Mouse (Mus musculus) cerebellum, adult 9-10 months (tissue): Measurements from ENCODE around the gene Sh2b3.

Experiments used
- DNase-seq: peaks from one replicate; pipeline ENCODE4 v3.0.0; 2022

Sh2b3 gene

GRCm38 (mm10) chr5:121822786-121823505 is 14.5 kb downstream of the Sh2b3 start:
- no peak for DNase-seq

GRCm38 (mm10) chr5:121821552-121821951 is 15.9 kb downstream of the Sh2b3 start:
- DNase-seq: peak; percentile 69

GRCm38 (mm10) chr5:121821116-121821515 is 16.3 kb downstream of the Sh2b3 start:
- DNase-seq: peak; percentile 58

- no peak for DNase-seq
Measured at GRCm38 (mm10) chr5:121820657-121821056, 16.8 kb downstream of the Sh2b3 start.

- DNase-seq: peak; percentile 48
Measured at GRCm38 (mm10) chr5:121820161-121820560, 17.3 kb downstream of the Sh2b3 start.

- DNase-seq: peak; percentile 22
Measured at GRCm38 (mm10) chr5:121819559-121819958, 17.9 kb downstream of the Sh2b3 start.

- peak; percentile 24 for DNase-seq
Measured at GRCm38 (mm10) chr5:121818862-121819261, 18.6 kb downstream of the Sh2b3 start.

GRCm38 (mm10) chr5:121818401-121818800 is 19.0 kb downstream of the Sh2b3 start:
- DNase-seq: peak; percentile 31

- DNase-seq: peak; percentile 22
Measured at GRCm38 (mm10) chr5:121817551-121817950, 19.9 kb downstream of the Sh2b3 start.

GRCm38 (mm10) chr5:121816611-121817010 is 20.8 kb downstream of the Sh2b3 start:
- peak; percentile 27 for DNase-seq

GRCm38 (mm10) chr5:121815867-121816380 is 21.5 kb downstream of the Sh2b3 start:
- peak; percentile 35 for DNase-seq

GRCm38 (mm10) chr5:121815067-121815466 is 22.4 kb downstream of the Sh2b3 start:
- peak; percentile 89 for DNase-seq

GRCm38 (mm10) chr5:121813744-121814143 is 23.7 kb downstream of the Sh2b3 start:
- peak; percentile 29 for DNase-seq

- DNase-seq: peak; percentile 20
Measured at GRCm38 (mm10) chr5:121812526-121813243, 24.8 kb downstream of the Sh2b3 start.

- peak; percentile 73 for DNase-seq
Measured at GRCm38 (mm10) chr5:121811485-121811931, 25.9 kb downstream of the Sh2b3 start.

- peak; percentile 34 for DNase-seq
Measured at GRCm38 (mm10) chr5:121810331-121811151, 26.9 kb downstream of the Sh2b3 start.

GRCm38 (mm10) chr5:121809667-121810224 is 27.7 kb downstream of the Sh2b3 start:
- DNase-seq: peak; percentile 59

- DNase-seq: peak; percentile 31
Measured at GRCm38 (mm10) chr5:121808202-121808601, 29.2 kb downstream of the Sh2b3 start.

GRCm38 (mm10) chr5:121807186-121807585 is 30.3 kb downstream of the Sh2b3 start:
- peak; percentile 41 for DNase-seq

GRCm38 (mm10) chr5:121798447-121798846 is 39.0 kb downstream of the Sh2b3 start:
- no peak for DNase-seq

- peak; percentile 46 for DNase-seq
Measured at GRCm38 (mm10) chr5:121795800-121796199, 41.6 kb downstream of the Sh2b3 start.

GRCm38 (mm10) chr5:121791026-121791425 is 46.4 kb downstream of the Sh2b3 start:
- peak; percentile 30 for DNase-seq
